Mouse (Mus musculus) gastrocnemius, postnatal 4 days (tissue): ENCODE results near the gene Dchs2. TPM values are rescaled to one million over a fixed set of nuclear protein-coding genes. Genes with fewer than 3 reads are reported as not detected.

Source experiments
- DNase-seq, 2 experiments: peaks; one replicate each; pipeline ENCODE4 v3.0.0; 2021 to 2022; ENCODE audit warnings: low spot score in 2 of 2, mixed read lengths in 2 of 2
- total RNA-seq, 2 experiments: library from RNA; stranded (reverse); gene quantifications; 2 replicates each; pipeline ENCODE4 v1.2.3; 2021

Gene Dchs2
- total RNA-seq, 2 experiments from 2014 or later, result 17.1 to 18.0 TPM

DNA sequence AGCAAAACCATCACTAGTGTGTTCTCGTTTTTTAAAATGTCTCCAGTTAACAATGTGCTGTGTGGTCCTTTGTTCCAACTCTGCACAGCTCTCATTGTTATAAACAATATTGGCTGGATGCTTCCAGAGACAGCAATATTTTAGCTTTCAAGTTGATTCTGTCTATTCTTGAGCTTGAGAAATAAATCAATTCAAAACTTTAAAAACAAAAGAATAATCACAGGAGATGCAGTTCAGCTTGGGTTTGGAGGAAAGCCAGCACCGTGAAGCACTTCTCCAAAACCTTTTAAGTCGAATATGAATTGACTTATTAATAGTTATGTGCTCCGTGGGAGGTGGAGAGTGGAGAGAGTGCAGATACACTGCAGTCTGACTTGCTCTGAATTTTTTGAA, 20.3 kb downstream of the Dchs2 start:
- no peak for DNase-seq

DNA sequence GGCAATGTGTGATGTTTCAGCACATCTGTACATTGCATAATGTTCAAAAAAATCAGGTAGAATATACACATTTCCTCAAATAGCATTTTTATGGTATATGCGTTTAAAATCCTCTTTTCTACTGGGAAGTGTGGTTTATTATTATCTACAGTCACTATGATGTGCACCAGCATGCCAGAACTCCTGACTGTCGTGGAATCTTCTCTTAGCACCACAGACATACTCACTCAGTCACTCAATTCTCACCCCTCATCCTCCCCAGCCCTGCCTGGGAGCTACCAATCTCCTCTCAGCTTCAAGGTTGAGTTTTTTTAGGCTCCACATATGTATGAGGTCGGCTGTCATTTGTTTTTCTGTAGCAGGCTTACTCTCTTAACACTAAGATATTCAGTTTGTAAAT, 20.8 kb downstream of the Dchs2 start:
- DNase-seq, result no peak

DNA sequence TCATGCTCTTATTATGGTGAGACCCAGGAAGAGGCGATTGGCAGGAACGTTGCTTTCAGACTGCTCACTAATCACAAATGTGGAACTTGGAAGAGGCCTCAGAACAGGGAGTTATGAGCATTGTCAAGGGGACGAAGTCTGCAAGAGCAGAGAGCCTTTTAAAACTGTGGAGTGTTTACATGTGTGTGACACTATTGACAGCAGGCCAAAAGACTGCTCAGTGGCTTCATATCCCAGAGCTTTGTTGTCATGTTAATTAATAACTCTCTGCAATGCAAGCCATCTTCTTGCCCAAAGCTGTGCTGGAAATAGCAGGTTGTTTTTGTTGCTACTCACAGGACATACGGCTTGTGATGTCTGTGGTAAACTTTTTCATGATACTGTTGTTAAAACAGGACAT, 27.9 kb downstream of the Dchs2 start:
- no peak for DNase-seq

DNA sequence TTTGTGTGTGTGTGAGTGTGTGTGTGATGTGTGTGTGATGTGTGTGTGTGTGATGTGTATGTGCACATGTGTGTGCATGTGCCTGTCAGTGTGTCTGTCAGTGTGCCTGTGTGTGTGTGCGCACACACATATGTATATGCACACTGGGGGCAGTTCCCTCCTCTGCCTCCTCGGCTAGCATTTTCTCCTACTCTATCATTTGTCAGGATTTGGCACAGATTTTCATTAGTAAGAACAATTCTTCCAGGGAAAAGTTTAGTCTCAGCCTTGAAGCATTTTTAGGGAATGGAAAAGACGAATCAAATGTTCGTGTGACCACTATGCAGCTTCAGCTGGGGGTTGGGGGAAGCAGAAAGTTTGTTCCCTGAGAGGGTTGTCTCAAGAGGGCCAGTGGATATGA, 28.4 kb downstream of the Dchs2 start:
- DNase-seq, result no peak

DNA sequence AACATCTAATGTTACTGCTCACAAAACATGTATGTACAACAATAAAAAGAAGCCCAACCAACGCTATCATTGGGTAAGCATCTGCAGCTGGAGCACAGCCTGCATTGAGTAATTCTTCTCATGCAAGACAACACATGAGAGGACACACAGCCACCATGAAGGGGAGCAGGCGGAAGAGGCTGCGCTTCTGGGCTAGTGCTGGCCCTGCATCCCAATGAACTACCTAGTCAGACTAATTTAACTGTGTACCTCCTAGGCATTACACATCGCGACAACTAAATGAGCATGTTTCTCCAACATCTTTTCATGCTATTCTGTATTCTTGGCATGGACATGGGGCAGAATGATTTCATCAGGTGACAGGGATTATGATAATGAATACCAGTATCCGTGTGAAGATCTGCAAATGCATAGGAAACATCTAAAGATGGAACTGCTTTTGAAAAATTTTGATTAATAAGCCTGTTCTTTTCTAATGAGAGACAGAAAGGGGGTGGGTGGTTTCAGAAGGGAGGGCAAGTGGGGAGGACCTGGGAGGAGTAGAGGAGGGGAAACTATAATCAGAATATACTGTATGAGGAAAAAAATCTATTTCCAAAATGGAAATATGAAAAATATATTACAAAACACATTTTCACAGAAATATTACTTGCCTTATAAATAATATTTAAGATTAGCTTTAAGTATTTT, 33.9 kb downstream of the Dchs2 start:
- no peak for DNase-seq

DNA sequence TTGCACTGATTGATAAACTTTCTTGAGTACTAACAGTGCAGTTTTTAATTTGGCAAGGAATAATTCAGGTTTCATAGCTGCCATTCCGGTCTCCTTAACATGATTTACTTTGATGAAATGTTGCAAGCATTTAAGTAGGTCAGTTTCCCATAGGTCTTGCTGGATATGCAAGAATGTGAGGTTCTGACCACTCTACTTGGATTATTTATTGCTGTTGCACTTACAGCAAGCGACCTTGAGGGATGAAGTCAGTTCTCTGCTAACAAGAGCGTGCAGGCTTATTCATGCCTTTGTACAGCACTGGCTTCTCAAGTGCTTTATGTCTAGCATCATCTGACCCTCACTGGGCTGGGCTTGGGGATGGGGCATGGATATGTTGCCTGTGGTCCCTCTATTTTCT, 35.9 kb downstream of the Dchs2 start:
- no peak for DNase-seq

DNA sequence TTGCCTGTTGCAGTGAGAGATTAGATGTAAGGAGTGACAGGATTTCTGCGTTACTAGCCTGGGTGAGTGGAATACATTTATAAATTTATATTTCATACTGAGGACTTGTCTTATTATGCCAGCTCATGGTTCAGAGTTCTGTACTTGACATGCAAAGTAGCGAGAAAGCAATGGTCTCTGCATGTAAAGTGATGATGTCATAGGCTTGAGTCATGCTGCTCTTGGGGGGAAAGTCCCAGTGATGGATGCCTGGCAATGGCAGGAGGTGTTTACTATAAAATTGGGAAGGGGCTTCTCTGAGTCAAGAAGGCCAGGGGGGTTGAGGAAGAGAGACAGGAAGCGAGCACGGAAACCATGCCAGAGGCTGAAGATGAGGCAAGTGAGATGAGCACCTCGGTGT, 57.8 kb downstream of the Dchs2 start:
- DNase-seq, result no peak

DNA sequence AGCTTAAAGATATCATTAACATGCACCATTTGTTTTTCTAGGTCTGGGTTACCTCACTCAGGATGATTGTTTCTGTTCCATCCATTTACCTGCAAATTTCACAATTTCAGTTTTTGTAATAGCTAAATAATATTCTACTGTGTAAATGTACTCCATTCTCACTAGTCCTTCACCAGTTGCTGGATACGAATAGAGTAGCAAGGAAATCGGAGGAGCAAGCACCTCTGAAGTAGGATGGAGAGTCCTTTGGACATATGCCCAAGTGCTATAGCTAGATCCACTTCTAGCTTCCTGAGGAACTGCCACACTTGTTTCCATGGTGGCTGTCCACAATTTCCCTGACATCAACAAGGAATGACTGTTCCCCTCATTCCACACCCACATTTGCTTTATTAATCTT, 63.5 kb downstream of the Dchs2 start:
- no peak for DNase-seq

DNA sequence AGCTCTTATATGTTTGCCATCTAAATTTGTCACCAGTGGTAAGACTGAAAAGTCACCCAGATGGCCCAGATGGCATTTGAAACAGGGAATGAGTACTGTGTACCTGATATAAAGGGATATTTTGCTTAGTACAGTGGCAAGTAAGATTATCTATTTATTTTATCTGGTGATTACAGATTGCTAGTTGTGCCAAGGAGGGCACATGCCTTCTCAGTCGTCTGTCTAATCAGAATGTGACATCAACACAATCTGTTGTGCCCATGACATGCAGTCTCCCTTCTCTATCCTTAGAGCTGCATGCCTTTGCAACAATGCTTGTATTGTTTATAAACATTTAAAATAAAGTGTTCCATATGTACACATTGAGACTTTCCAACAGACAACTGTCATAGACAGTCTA, 64.7 kb downstream of the Dchs2 start:
- DNase-seq, result no peak

DNA sequence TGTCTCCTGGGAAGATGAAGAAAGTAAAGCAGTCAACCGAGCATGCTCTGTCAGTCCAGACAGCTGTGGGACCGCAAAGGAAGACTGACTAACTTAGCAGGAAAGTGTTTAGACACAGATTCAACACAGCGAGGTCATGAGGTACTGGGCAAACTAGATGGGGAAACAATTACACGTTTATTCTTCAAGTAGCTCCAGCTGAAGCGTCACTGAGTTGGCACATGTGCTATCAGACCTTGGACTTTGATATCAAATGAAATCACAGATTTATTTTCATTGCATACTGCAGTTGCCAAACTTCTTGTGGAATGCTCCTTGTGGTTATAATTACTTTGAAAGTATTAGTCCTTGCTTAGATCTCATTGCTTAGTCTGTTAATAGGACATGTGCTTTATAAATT, 67.2 kb downstream of the Dchs2 start:
- DNase-seq, result no peak

DNA sequence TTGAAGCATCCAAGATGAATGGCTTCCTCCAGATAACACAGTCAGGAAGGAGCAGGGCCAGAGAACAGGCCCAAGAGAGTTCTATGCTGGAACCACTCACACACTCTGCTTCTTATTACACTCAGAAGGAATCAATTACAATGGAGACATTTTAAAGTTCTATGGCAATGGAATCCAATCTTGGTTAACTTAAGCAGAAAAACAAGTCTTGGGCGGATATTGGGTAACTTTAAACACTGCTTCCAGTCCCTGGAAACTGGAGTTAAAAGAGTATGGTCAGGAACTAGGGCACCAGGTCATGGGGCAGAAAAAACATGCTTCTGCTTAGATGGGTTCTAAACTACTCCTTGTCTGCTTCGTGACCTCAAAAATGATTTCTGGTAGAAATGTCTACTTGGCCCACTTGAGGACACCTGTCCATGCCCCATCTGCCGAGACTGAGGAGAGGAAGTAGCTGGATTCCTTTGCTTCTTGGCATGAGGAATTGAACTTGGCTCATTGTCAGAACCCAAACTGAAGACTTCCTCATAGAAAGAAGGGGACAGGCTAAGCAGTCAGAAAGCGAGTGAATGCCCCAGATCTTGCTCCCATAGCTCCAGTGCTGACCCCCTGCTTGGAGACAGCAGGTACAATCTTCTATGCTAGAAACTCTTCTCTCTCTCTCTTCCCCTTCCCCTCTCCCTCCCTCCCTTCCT, 73.7 kb downstream of the Dchs2 start:
- no peak for DNase-seq

DNA sequence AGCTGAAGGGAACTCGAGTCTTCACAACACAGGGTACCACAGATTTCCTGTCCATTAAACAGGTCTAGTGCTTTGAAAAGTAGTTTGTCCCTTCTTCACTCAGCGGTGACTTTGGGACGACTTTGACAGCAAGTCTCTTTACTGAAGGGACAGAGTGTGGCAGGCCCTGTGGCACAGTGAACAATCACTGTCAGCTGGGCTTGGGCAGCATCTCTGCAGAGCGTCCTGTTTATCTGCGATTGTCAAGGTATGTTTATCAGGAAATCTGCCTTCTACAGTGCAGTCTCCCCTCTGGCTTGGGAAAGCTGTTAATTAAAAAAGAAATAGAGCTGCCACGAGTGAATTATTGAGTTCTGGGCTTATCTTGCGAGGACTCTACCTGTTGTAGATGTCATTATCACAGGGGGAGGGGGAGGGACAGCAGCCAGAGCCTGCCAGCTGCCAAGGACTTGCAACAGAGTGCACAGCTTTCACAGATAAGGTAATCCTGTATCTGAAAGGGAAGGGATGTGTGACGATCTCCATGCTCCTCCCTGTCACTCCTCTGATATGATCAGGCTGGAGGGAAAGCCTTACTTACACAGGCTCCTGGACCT, 77.4 kb downstream of the Dchs2 start:
- no peak for DNase-seq

DNA sequence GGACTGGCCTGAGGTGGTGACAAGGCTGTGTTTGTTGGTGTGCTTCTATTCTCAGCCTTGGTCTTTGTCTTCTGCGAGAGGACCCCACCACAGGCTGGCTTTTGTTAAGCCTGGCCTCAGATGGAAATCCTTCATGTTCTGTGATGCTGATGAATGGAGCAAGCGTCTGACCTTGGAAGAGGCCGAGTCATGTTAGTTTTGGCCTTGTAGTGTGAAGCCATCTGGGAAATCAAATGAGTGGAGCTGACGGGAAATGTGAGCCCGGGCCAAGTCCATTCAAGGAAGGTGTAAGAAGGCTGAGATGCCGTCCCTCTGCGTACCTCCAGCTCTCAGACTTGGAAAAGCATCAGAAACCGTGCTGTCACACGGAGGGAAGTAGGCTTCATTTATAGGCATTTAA, 81.9 kb downstream of the Dchs2 start:
- DNase-seq, result no peak

DNA sequence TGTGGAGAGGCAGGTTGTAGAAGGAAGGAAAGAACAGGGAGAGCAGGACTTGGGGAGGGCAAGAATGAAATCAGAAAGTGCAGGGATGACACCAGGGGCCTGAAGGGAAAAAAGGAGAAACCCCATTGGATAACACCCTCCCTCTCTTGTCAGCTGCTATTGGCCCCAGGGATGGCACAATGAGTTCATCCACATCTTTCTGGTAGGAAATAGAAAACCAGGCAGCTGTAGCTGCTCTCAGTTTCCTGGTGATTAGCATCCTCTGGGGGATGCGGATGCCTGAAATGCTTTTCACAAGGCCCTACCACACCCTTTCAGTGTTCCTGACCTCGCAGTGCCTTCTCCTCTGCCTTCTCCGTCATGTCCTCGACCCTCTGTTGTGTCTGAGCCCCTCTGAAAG, 82.5 kb downstream of the Dchs2 start:
- DNase-seq, result peak in 1 of 2 experiments; percentile 18

DNA sequence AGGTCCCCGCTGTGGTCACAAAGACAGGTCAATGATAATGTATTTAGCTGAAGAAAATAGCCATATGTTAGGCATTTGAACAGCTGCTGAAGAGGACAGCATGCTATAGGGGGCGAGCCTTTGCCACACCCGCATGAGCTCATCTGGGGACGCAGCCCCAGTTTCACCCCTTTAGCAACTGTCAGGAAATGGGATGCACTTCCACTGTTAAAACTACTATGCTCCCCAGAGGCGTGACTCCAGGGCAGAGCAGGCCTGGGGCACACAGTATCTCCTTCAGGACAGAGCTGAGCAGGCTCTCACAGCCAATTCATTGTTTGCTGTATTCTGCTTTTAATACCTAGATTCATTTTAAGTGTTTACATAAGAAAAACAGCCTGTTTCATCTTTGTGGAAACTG, 84.2 kb downstream of the Dchs2 start:
- no peak for DNase-seq

DNA sequence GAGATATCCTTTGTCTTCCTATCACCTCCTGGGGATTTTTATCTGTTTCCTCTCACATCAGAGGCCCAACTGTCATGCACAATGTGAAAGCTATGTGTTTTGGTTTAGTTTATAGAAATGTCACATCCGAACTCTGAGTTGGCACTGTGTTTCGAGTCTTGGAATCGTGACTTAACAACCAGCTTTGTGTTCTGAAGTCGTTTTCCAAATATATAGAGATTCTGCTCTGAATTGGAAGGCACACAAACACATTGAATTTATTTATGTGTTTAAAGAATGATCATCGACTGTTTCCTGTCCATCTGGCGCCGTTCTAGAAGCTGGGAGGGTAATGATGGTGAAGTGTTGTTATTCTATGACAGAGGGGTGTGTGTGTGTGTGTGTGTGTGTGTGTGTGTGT, 84.8 kb downstream of the Dchs2 start:
- peak in 1 of 2 experiments; percentile 21 for DNase-seq

DNA sequence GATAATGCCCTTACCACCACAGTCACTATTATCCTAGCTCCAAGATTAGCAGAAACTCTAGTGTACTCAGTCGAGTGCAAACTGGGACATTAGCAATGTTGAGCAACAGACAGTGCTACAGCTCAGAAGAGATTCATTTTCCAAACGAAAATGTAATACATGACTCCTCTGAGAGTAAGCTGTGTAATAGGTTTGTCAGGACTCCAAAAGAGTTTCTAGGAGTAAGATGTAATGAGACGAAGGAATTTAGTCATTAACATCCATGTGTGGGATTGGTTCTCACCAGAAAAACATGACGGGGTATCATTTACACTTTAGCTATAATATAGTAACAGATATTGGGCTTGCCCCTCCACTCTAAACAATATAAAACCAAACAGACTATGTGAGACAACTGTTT, 90.3 kb downstream of the Dchs2 start:
- no peak for DNase-seq

DNA sequence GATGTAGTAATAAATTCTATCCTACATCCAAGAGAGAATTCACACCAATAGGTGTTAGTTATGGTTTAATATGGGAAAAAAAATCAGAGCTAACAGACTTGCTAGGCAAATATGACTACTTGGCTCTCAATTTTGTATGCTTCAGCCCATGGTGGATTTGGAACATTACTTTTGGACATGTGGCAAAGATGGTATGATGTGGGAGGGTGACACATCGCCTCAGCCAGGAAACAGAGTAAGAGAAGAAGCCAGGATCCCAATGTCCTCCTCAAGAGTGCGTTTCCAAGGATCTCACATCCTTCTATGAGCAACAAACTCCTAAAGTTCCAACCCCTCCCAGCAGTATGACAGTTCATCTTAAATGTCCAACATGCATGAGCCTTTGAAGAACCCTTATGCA, 92.4 kb downstream of the Dchs2 start:
- no peak for DNase-seq

DNA sequence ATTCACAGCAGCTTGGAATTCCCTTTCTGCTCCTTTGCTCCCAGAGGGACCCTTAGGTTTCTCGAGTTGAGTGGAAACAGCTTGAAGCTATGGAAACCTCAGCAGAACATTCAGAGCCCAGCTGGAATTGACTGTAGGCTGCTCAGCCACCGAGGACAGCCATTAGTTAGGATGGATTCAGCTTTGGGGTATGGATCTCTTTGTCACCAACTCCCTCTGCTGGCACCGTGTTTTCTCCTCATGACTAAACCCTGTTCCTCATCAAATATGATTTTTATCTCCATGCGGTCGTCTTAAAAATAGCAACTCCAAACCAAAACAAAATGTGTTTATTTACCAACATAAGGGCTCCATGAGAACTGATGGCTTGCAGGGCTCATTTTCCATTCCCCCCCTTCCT, 94.4 kb downstream of the Dchs2 start:
- peak in 1 of 2 experiments; percentile 32 for DNase-seq

DNA sequence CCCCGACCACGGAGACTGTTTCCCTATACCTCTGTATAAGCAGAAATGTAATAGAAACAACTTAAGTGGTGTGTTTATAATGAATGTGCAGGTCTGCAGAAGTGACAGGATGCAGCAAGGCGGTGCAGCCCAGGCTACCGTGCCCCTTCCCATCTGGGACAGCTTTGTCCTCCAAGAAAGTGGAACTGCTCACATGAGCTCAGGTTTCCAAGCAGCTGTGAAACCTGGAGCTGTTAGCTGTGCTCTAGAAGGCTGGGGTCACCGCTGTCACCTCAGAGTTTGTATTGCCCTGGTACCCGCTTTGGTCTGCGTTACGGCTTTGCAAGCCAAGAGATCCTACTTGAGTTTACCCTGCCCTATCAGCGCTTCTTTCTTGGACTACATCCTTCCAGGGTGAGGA, 100.6 kb downstream of the Dchs2 start:
- no peak for DNase-seq

DNA sequence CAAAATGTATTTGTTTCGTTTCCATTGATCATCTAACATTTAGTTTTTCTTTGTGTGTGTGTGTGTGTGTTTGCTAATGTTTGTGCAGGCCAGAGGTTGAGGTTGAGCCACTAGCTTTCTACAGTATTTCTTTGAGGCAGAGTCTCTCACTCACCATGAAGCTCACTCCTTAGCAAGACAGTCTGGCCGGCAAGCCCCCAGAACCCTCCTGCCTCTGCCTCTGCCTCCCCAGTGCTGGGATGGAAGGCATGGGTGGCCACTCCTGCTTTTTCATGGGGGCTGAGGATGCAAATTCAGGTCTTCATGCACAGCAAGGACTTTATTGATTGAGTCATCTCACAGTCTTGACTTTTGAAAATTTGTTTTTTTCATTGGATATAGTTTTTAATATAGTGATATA, 102.6 kb downstream of the Dchs2 start:
- DNase-seq, result no peak

DNA sequence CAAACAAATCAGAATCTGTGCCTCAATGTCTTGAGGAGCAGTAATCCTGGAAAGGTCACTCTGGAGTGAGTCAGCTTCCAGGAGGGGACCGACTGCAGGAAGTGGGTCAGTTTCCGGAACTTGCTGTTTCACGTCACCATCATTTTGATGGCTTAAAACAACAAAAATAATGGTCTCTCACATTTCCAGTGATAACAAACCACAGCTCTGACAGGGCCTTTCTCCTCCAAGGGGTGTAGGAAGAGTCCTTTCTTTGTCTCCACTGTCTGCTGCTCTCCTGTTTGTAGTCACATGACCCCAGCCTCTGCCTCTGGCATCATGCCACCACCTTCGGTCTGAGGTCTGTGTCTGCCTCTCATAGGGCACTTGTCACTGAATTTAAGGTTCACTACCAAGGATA, 106.7 kb downstream of the Dchs2 start:
- DNase-seq, result no peak

DNA sequence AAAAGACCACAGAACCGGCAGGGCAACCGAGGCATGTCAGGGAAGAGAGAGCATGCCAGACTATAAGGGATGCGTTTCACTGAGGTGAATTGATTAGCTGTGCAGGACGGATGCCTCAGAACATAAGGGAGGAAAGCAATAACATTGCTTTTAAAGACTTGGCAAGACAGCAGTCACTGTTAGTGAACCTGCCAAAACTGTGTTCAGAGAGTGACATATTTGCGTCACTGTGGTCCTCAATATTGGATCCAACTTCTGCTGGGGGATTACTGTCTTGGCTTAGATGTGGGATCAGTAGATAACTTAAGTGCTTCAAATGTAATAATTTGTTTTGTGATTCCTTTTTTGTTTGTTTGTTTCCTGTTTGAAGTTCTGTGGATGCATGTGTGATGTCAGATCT, 107.3 kb downstream of the Dchs2 start:
- no peak for DNase-seq
